Mouse (Mus musculus): ENCODE measurements at regions not wholly inside any gene's neighbourhood (a gene's known extent, or its start where the extent isn't known, plus 50 kb on each side); places are given as distances from the start of the nearest gene placed in this dataset.

DNA sequence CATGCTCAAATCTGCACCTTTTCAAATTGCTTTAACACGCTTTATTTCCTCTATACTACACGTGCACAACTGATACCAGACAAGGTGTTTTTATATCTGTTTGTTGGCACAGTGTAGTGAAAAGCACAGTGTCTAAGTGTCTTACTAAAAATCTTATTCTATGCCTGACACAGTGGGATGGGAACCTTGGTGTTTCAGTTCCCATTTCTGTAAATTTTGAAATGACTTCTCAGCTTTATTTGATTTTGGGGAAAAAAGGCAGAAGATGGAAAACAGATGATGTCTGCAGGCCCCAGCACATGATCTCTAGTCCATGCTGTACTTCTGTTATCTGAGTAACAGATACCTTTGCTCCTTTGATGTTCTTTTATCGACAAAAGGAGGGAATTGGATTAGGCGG lies 239.7 kb upstream of the B430305J03Rik start:
- TF ChIP-seq POLR2A (IDR thresholded peaks at IDR 0.05; ENCODE audit: control insufficient read depth, extremely low read depth, insufficient read depth, low read length, poor library complexity) = no peak
- no peak for TF ChIP-seq CTCF (IDR thresholded peaks at IDR 0.05; ENCODE audit: borderline replicate concordance, control insufficient read depth, extremely low read depth, insufficient read depth, low read length, poor library complexity)

Measured in thymus, adult 2 months (tissue).